Mouse (Mus musculus) cerebellum, adult 2 months (tissue): ENCODE measurements at regions not wholly inside any gene's neighbourhood (a gene's known extent, or its start where the extent isn't known, plus 50 kb on each side); places are given as distances from the start of the nearest gene placed in this dataset.

Source experiments
- DNase-seq, 2 experiments: peaks; one replicate each; pipeline ENCODE4 v3.0.0; 2021
- H3K27ac ChIP-seq: fragments of 200-500 bp; 2 replicates; pipeline ENCODE4 v1.5.1; 2012; ENCODE audit warnings: low read length, control low read depth, inconsistent platforms; ENCODE audit not compliant: insufficient read depth
- H3K27me3 ChIP-seq: fragments of 200-500 bp; 2 replicates; pipeline ENCODE4 v1.6.1; 2012; ENCODE audit warnings: inconsistent platforms, mild to moderate bottlenecking, low read length, moderate library complexity; ENCODE audit not compliant: control insufficient read depth, insufficient read depth
- H3K4me1 ChIP-seq: fragments of 200-500 bp; 2 replicates; pipeline ENCODE4 v1.6.1; 2011; ENCODE audit warnings: low read length; ENCODE audit not compliant: control insufficient read depth, insufficient read depth
- H3K4me3 ChIP-seq: fragments of 200-500 bp; replicated peaks from 2 replicates; pipeline ENCODE3; 2011; ENCODE audit warnings: mild to moderate bottlenecking, low read depth, low read length, control low read depth; ENCODE audit not compliant: insufficient read depth
- CTCF ChIP-seq: fragments of 200-500 bp; IDR thresholded peaks from 2 replicates; pipeline ENCODE4 v1.5.1; 2011; ENCODE audit warnings: low read depth, mild to moderate bottlenecking, control low read depth, low read length, moderate library complexity, borderline replicate concordance; ENCODE audit not compliant: insufficient read depth
- POLR2A ChIP-seq: fragments of 200-500 bp; IDR thresholded peaks from 2 replicates; pipeline ENCODE4 v1.6.1; 2011; ENCODE audit warnings: low read length, control low read depth, borderline replicate concordance; ENCODE audit not compliant: insufficient read depth
- WGBS: fragments of 180-500 bp; shearing (Covaris S2); methylation state at CpG from one replicate; pipeline ENCODE4 v1.1.7; 2018; 5-methylcytosine and 5-hydroxymethylcytosine counted together

DNA sequence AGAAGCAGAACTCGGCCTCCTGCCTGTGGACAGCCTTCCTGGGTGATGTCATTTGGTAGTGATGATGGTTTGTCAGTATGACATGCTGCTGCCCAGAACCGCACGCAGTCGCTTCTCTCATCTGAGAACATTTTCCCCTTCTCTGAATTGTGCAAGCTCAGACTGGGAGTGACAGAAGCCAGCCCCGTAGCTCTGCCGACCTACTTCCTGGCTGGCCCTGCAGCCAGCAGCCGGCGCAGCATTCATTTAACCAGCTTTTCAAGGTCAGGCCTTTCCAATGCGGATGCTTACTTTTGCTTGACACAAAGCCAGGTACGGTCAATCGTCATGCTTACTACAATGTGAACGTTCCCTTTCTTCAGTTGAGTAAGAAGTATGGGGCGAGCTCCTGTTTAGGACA, 390.5 kb downstream of the Slc4a3 start:
- H3K4me3 ChIP-seq = no peak overlapping the region
- no peak for TF ChIP-seq CTCF
- DNase-seq = peak in 1 of 2 experiments; percentile 21

DNA sequence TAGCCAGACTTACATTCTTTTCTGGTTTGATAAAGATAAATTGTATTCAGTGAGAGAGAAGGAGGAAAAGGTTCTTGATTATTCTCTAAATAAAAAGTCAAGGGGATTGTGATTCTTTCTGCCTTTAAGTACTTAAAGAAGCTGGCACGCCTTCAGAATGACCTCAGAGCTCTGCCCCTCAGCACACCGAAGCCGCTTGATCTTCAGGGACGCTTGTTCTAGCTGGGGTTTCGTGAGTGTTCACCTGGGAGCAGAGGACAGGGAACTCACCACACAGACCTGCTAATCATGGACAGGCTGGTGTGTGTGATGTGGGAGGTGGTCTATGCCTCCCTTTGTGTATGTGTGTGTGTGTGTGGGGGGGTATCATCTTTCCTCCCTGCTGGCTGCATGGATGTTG, 391.3 kb downstream of the Slc4a3 start:
- Histone ChIP-seq H3K4me3 (no peak overlapping the region), H3K27me3 (no peaks in the 10 kb centered on the region), H3K4me1 (no peaks in the 10 kb centered on the region; the same call in 1 of the 2 replicates), H3K27ac (no peak overlapping the region)
- TF ChIP-seq CTCF (no peak), POLR2A (no peak)
- 94% methylated on average over 5 of the region's 5 CpGs for WGBS
- DNase-seq = no peak

More for the DNA sequence above, 390.5 kb downstream of the Slc4a3 start:
- no peak overlapping the region for H3K27ac ChIP-seq
- H3K27me3 ChIP-seq = no peaks in the 10 kb centered on the region
- 44% methylated on average over 13 of the region's 13 CpGs for WGBS
- no peaks in the 10 kb centered on the region; the same call in 1 of the 2 replicates for H3K4me1 ChIP-seq

DNA sequence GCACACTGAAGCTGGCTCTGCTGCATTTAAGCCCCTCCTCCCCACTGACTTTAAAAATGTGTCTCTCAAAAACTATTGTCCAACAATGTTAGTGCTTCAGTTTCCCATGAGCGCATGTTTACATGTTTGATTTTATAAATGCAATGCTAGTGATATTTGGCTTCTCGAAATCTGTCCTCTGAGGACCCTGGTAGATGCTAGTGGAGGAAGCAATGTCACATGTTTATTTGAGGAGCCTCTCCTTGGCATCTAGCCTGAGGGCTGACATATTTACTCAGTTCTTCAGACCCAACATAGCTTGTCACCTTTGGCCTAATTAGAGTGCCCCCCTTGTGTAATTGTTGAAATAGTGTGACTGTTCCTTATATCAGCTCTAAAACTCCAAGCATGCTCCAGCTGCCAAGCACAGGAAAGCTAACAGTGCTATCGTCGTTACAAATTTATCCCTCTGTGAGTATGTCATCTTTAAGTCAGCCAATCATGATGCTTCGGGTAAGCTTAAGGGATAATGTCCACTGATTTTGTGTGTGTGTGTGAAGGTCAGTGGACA, 400.3 kb downstream of the Slc4a3 start:
- no peak overlapping the region for H3K27ac ChIP-seq
- 67% methylated on average over 5 of the region's 5 CpGs for WGBS
- no peaks in the 10 kb centered on the region for H3K4me1 ChIP-seq
- no peak overlapping the region for H3K4me3 ChIP-seq
- DNase-seq = no peak
- H3K27me3 ChIP-seq = no peaks in the 10 kb centered on the region
- TF ChIP-seq CTCF (no peak), POLR2A (no peak)

DNA sequence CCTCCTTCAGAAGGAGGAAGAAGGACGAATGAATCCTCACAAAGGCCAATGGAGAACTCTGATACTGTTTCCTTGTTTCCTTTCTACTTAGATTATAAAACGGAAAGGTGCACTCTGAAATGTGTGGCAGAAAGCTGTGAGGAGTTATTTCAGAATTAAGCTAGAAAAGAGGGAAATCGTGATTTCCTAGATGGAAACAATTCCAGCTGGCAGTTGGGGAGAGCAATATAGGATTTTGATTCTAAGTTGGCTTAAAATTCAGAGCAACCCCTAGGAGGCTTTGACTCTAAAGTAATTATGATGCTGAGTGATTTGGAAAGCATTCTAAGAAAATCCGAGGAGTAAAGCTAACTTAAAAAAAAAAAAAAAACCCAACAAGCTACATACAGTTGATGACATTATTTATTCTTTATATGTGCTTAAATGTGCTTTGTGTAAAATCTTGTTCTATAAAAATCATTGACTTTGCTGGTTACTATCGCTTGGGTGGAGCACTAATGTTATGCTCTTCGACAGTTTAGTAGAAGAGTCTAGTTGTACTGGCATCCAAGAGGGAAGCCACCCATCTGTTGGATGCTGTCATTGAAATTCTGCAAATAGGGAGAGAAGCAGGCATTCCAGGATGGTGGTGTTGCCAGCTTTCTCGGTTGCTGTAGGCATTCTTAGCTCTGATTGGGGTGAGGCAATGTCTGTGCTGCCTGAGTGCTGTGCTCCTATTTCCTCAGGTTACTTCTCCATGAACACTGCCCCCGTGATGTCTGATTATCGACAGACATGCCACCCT, 432.3 kb downstream of the Slc4a3 start:
- no peak overlapping the region for H3K4me3 ChIP-seq
- TF ChIP-seq CTCF = no peak
- no peak for TF ChIP-seq POLR2A
- no peak for DNase-seq
- 38% methylated on average over 9 of the region's 9 CpGs for WGBS
- no peak overlapping the region for H3K27ac ChIP-seq
- H3K27me3 ChIP-seq = no peaks in the 10 kb centered on the region
- H3K4me1 ChIP-seq = no peaks in the 10 kb centered on the region

DNA sequence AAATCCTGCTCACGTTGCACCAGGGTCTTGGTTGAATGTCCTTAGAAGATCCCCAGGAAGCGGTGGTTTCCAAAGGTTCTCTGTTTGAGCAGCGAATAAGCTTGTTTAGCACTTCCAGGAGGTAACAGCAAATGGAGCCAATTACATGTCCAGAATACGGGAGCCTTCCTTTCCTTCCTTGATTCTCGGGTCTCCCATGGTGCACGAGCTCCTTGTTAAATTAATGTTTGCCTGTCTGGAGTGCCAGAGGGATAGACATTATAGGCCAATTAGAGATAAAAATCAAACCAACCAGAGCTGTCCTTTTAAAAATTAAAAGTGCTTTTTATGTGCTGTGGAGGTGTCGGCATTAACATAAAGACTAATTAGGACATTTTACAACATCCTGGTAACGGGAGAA, 437.0 kb downstream of the Slc4a3 start:
- TF ChIP-seq POLR2A (no peak), CTCF (no peak)

GRCm38 (mm10) chr1:75983487-75983886, 437.4 kb downstream of the Slc4a3 start:
- H3K4me3 ChIP-seq = no peak overlapping the region
- H3K27ac ChIP-seq = no peak overlapping the region
- H3K4me1 ChIP-seq = no peaks in the 10 kb centered on the region
- DNase-seq = no peak
- 87% methylated on average over 3 of the region's 3 CpGs for WGBS
- H3K27me3 ChIP-seq = no peaks in the 10 kb centered on the region
- no peak for TF ChIP-seq POLR2A

More for the DNA sequence above, 437.0 kb downstream of the Slc4a3 start:
- Histone ChIP-seq H3K27ac (no peak overlapping the region), H3K27me3 (no peaks in the 10 kb centered on the region), H3K4me1 (no peaks in the 10 kb centered on the region), H3K4me3 (no peak overlapping the region)
- no peak for DNase-seq
- WGBS = 80% methylated on average over 8 of the region's 8 CpGs

- no peak overlapping the region for H3K4me3 ChIP-seq
- 75% methylated on average over 3 of the region's 3 CpGs for WGBS
- H3K27ac ChIP-seq = no peak overlapping the region
- H3K4me1 ChIP-seq = no peaks in the 10 kb centered on the region
- TF ChIP-seq CTCF (no peak), POLR2A (no peak)
- no peak for DNase-seq
- no peaks in the 10 kb centered on the region for H3K27me3 ChIP-seq
Measured at GRCm38 (mm10) chr1:75988496-75988895, 442.4 kb downstream of the Slc4a3 start.

DNA sequence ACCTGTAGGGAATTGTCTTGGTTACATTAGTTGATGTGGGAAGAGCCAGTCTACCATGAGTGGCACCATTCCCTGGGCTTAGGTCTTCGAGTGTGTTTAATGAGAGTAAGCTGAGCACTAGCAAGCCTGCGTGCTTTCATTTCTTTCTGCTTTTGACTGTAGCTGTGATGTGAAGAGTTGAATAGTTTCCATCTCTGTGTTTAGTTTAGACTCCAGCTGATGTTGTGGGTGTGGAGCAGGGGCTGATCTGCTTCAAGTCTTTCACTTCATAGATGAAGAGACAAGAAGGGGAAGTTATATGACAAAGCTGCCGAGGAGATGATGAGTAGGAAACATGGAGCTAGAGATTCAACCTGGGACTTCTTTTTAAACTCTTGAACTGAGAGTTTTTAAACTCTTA, 446.0 kb downstream of the Slc4a3 start:
- no peak overlapping the region for H3K4me3 ChIP-seq
- H3K4me1 ChIP-seq = no peaks in the 10 kb centered on the region
- TF ChIP-seq POLR2A (no peak), CTCF (no peak)
- DNase-seq = no peak
- no peak overlapping the region for H3K27ac ChIP-seq
- no peaks in the 10 kb centered on the region for H3K27me3 ChIP-seq
- WGBS = 94% methylated on average over 3 of the region's 3 CpGs
